Mouse (Mus musculus): Measurements from ENCODE around the gene Dnmt1.

DNA sequence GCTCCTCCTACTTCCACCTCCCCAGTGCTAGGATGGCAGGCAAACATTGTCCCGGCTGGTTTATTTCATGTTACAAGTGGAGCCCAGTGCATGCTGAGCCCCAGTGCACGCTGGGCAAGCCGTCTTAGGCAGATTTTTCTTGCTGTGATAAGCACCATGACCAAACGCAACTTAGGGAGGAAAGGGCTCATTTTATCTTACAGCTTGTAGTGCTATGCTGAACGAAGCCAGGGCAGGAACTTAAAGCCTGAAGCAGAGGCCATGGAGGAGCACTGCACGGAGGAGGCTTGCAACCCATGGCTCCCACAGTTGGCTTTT lies 57.6 kb downstream of the Dnmt1 start:
- TF ChIP-seq CTCF (IDR thresholded peaks at IDR 0.05; ENCODE audit: borderline replicate concordance, insufficient read depth, low read depth, low read length) = no peak
- no peak for TF ChIP-seq POLR2A (IDR thresholded peaks at IDR 0.05; ENCODE audit: borderline replicate concordance, insufficient read depth, low read length)

Measured in cerebellum, adult 2 months (tissue).